Mouse (Mus musculus) lung, adult 2 months (tissue): ENCODE results near the gene Syt1.

Source experiments
- CTCF ChIP-seq: fragments of 200-500 bp; IDR thresholded peaks from 2 replicates; pipeline ENCODE4 v1.5.1; 2011; ENCODE audit warnings: mild to moderate bottlenecking, low read length, control low read depth; ENCODE audit not compliant: insufficient read depth
- POLR2A ChIP-seq: fragments of 200-500 bp; IDR thresholded peaks from 2 replicates; pipeline ENCODE4 v1.6.1; 2011; ENCODE audit warnings: low read depth, mild to moderate bottlenecking, control low read depth, low read length, borderline replicate concordance; ENCODE audit errors: extremely low read depth

DNA sequence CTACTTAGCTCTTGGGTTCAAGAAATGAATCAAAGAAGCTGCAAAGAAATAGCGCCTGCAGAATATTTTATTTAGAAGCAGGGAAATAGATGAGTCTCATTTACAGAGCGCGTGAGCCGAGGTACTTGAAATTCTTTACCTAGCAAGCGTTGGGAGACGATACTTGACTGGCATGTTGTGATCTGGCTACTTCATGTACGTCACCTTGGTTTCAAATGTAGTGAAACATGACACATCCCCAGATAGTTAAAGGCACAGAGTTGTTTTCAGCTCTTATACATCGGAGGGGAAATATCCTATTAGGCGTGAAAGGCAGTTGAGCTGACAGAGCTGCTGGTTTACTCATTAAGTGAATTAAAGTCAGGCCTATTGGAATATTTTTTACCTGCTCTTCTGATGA, 478.5 kb downstream of the Syt1 start:
- TF ChIP-seq CTCF, result no peak
- TF ChIP-seq POLR2A, result no peak
